Comparison of ENCODE assay signal across 8 mouse cellular contexts in the genomic region with DNA sequence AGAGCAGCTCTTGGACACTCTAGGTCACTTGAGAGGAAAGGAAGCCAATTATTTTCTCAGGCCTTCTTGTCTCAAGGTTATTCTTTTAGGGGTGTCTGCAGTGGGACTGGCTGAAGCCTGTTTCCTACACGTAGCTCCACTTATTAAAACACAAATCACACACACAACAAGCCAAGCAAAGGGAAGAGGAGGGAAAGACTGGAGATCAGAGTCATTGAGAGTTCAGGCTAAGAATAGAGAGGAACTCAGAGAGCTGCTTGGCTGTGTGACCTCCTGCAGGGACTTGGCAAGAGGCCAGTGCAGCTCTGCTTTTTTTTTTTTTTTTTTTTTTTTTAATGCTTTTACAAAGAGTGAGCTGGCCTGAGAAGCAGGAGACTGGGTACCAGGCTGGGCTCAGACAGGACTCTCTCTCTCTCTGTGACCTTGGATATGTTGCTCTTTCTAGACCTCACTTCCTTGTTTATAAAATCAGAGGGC. TPM values are rescaled to one million over a fixed set of nuclear protein-coding genes. Genes with fewer than 3 reads are reported as not detected.
DNase-seq lines count a peak whose midpoint lies in the region; ATAC-seq and TF ChIP-seq lines count a peak whose summit lies in the region.
"Not testable (repeated sequence)": the region's sequence is repeated elsewhere in the genome, so short reads cannot be mapped to it uniquely, and the experiment has no call there.

No protein-coding gene starts in this region.

- not testable (repeated sequence) for H3K27ac ChIP-seq in liver, embryonic 14.5 days; neural tube, embryonic 12.5 days

- not testable (repeated sequence) for H3K4me2 ChIP-seq in liver, embryonic 14.5 days (ENCODE audit: low read depth); neural tube, embryonic 12.5 days (replicated peaks)

- not testable (repeated sequence) for TF ChIP-seq EP300 in liver, embryonic 14.5 days (IDR thresholded peaks at IDR 0.05; ENCODE audit: low read depth)

- not testable (repeated sequence) for H3K27me3 ChIP-seq in liver, embryonic 14.5 days (ENCODE audit: control insufficient read depth, insufficient read depth, low read length); neural tube, embryonic 12.5 days (replicated peaks)

- peak; percentile 55; the same call in 1 of the 2 replicates for ATAC-seq in liver, embryonic 14.5 days (ENCODE audit: insufficient read depth)
- peak; percentile 78 for ATAC-seq in neural tube, embryonic 12.5 days (ENCODE audit: low FRiP score, low read depth)

- H3K9ac ChIP-seq in liver, embryonic 14.5 days (replicated peaks); neural tube, embryonic 12.5 days: not testable (repeated sequence)

- peak; percentile 71 to 80 for DNase-seq in adrenal gland, adult (ENCODE audit: inconsistent age in 2 of 2, low spot score in 1 of 2)
- peak; percentile 53 to 62 for DNase-seq in cerebellum, postnatal 36 days
- DNase-seq in frontal cortex, postnatal 36 days (ENCODE audit: low spot score in 2 of 2) = peak; percentile 3 to 8
- peak; percentile 59 for DNase-seq in heart, postnatal 4 days
- DNase-seq in kidney, postnatal 10 days = peak; percentile 80
- DNase-seq in liver, embryonic 14.5 days (ENCODE audit: low read depth in 3 of 3, low spot score in 3 of 3) = peak in 1 of 3 experiments; percentile 2
- peak; percentile 26 for DNase-seq in yolk sac, embryonic 10.5 days (ENCODE audit: low spot score)

- not testable (repeated sequence) for H3K9me3 ChIP-seq in liver, embryonic 14.5 days (ENCODE audit: control insufficient read depth, low read length); neural tube, embryonic 12.5 days

- H3K4me1 ChIP-seq in liver, embryonic 14.5 days (replicated peaks; ENCODE audit: control insufficient read depth in 2 of 2, insufficient read depth in 2 of 2, low read length in 1 of 2) = not testable (repeated sequence)
- H3K4me1 ChIP-seq in neural tube, embryonic 12.5 days = peaks cover 14% of the 10 kb centered on the region; the same call in 1 of the 2 replicates

- H3K36me3 ChIP-seq in liver, embryonic 14.5 days (replicated peaks; ENCODE audit: control insufficient read depth, insufficient read depth, low read depth); neural tube, embryonic 12.5 days: not testable (repeated sequence)

- 12% methylated on average over 1 of the region's 1 CpGs for WGBS in liver, embryonic 14.5 days (ENCODE audit: insufficient replicate concordance)
- 4% methylated on average over 1 of the region's 1 CpGs for WGBS in neural tube, embryonic 12.5 days

- TF ChIP-seq CTCF in liver, embryonic 14.5 days (IDR thresholded peaks at IDR 0.05; ENCODE audit: low read depth) = not testable (repeated sequence)

- H3K4me3 ChIP-seq in liver, embryonic 14.5 days (ENCODE audit: insufficient read depth in 1 of 2, low read depth in 2 of 2, low read length in 2 of 2); neural tube, embryonic 12.5 days: not testable (repeated sequence)

RNA-seq across cellular contexts. Expression of a gene that starts 36.7 kb away (rescaled TPM):
- total RNA-seq in heart, postnatal 4 days (2021) = under 1 TPM; 0.54 to 0.60 TPM
- 8.1 and 8.8 TPM in 2 replicates for polyA plus RNA-seq in liver, embryonic 14.5 days (2012; rRNA removed)
- polyA plus RNA-seq in liver, embryonic 14.5 days (2014; fragmentation: Nextera tagmentation; extraction: Ambion mirVana) = 18.3 and 20.1 TPM in 2 replicates
- 0.10 TPM in 1 of 2 replicates, not detected in the other for polyA plus RNA-seq in neural tube, embryonic 12.5 days (2016; fragmentation: Nextera tagmentation; extraction: Ambion mirVana)

RNA-seq across cellular contexts. Expression of a gene that starts 47.6 kb away (rescaled TPM):
- total RNA-seq in heart, postnatal 4 days (2021) = 10 to 100 TPM; 17.8 to 18.4 TPM
- polyA plus RNA-seq in liver, embryonic 14.5 days (2012; rRNA removed) = 1.5 and 1.7 TPM in 2 replicates
- polyA plus RNA-seq in liver, embryonic 14.5 days (2014; fragmentation: Nextera tagmentation; extraction: Ambion mirVana) = 1.9 and 2.3 TPM in 2 replicates
- 3.5 and 4.1 TPM in 2 replicates for polyA plus RNA-seq in neural tube, embryonic 12.5 days (2016; fragmentation: Nextera tagmentation; extraction: Ambion mirVana)
